Mouse (Mus musculus) adrenal gland, adult (tissue): ENCODE measurements at regions not wholly inside any gene's neighbourhood (a gene's known extent, or its start where the extent isn't known, plus 50 kb on each side); places are given as distances from the start of the nearest gene placed in this dataset.
"Not testable (repeated sequence)": the region's sequence is repeated elsewhere in the genome, so short reads cannot be mapped to it uniquely, and the experiment has no call there.

Experiments used
- DNase-seq, 2 experiments: peaks; one replicate each; pipeline ENCODE4 v3.0.0; 2022 to 2023; ENCODE audit warnings: low spot score in 1 of 2; ENCODE audit not compliant: inconsistent age in 2 of 2

DNA sequence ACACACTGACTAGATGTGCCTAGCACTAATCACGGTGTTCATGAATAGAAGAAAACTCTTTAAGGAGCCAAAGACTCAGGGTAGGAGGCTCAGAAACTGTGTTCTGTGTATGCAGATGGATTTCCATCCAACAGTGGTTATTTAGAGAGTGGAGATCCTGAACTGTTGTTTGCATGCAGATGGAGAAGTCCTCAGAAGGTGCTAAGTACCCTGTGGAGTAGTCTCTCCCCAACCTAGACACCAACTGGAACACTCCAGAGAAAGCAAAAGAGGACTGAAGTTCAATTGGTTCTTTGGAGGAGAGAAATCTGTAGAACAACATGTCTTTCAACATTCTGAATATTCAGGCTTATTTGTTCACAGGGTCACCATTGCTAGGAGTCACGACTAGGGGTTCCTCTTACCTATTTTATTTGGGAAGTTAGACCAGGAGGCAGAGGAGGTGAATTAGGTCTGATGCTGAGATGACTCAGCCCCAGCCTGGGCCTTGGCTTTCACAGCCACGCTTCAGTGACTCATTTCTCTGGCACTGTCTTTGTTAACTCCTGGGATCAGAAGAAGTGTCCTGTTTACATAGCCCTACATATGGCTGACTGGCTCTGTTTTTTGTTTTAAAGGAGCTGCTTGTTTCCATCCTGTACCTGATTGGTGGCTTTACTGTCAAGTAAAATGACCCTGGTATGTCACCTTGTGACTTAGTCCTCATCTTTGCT is 742.0 kb downstream of the Kcna4 start:
- peak; percentile 31 to 75 for DNase-seq

DNA sequence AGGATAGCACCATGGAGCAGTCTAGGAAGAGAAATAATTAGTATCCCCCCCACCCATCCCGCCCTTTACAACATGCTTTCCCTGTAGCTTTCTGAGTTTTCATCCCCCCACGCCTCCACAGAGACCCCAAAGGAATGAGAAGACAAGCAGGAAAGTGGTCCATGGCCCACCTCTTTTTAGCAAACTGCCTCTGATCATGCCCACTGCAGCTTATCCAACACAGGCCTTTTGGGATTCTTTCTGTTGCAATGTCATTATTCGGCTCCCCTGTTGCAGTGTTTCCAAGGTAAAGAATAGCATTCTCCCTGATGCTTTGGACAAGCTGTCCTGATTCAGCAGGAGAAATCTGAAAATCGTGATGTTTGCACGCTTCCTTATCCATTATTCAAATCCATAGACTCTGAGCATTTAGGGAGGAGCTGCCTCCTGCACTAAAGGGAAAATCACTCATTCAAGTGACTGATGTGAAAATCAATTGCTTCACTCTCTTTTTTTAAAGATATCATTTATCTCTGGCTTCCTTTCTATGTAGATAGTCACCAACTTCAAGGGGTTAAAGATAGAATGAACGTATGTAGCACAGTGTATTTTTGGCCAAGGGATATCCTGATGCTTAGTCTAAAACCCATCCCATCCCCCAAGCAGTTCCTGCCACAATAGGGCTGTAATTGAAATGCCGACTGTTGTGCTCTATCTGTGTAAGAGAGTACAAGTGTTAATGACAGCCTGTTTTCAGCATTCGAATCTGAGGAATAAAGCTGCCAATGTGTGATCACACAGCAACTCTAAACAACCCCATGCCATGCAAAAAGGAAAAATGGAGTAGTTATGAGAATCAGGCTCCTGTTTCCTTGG is 743.1 kb downstream of the Kcna4 start:
- DNase-seq: no peak

DNA sequence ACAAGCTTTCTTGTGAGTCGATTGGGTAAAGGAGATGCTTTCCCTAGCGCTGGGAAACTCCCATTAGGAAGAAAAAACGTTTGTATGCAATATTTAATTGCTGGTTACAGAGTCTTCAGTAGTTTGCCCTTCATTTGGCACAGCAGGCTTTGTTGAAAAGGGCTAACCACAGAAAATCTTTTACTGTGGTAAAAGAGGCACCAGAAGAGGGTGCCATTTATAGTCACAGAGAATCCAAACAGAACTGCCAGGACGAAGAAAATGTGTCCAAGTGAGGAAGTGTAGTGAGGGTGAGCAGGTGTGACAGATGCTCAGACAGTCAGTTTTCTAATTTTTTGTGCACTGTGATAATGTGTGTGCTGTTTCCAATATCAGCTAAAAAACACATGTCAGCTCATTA is 744.4 kb downstream of the Kcna4 start:
- DNase-seq: no peak

DNA sequence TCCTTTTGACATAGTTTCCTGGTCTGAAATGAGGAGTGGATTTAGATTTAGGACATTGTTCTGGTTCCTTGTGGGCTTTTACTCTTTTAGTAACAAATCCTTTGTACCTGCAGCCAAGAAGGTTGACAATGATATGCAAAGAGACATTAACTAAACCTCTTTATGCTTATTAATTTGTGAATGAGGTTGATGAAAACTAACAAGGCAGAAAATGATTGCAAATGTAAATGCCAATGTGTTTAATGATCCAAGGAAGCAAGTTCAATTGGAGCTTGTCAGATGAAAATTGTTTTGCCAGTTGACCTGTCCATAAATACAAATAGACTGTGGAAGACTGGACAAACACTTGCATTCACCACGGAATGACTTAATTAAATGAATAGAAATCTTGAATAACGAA is 751.6 kb downstream of the Kcna4 start:
- DNase-seq: no peak

DNA sequence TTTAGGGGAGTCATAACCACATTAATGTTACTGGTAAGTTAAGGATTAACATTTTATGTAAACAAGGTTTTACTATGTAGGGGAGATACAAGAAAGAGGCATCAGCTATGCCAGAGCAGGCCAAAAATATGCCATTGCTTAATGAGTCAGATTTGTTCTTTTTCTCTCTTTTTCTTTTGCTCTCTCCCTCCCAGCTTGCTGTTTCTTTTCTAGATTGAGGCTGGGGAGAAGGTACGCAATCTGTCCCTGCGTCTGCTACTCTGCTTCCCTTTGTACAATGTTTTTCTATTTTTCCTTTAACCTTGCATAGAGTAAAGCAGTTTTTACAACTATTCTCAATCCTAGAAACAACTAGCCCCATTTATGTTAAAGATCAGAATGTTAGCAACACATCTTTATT is 754.4 kb downstream of the Kcna4 start:
- DNase-seq: no peak

DNA sequence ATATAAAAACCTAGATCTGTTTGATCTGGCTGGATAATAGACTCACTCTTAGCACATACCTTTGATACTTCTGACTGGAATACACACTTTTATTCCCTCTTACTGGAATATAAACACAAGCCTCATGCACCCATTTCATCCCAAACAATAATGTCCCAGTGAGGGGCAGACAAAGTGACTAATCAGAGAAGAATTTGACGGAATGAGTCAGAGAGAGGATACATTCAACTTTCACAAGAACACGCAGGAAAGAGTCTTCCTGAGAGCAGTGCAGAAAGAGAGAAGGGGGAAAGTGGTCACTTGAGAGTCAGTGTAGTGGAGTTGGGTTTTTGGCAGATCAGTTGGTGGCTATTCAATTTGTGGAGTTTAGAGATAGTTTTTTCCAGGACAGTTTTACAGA is 755.6 kb downstream of the Kcna4 start:
- DNase-seq: no peak

DNA sequence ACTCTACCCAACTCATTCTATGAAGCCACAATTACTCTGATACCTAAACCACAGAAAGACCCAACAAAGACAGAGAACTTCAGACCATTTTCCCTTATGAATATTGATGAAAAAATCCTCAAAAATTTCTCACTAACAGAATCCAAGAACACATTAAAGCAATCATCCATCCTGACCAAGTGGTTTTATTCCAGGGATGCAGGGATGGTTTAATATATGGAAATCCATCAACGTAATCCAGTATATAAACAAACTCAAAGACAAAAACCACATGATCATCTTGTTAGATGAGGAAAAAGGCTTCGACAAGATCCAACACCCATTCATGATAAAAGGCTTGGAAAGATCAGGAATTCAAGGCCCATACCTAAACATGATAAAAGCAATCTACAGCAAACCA is 772.3 kb downstream of the Kcna4 start:
- DNase-seq: not testable (repeated sequence)

DNA sequence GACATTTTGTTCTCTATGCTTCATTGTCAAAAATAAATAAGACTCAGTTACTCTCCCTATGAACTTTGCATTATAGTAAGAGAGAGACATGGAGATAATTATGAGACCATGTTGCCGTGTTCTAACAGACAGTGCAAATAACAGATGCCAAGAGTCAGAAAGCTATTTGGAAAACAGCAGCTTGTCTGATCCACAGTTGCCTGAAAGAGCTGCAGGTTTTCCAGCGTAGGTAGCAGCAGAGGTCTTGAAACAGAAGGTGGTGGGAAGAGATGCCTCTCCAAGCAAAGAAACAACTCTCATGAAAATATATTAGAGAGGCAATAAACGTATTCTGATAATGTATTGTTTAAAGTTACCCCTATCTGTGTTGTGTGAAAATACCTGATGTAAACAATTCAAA is 793.5 kb downstream of the Kcna4 start:
- no peak for DNase-seq

DNA sequence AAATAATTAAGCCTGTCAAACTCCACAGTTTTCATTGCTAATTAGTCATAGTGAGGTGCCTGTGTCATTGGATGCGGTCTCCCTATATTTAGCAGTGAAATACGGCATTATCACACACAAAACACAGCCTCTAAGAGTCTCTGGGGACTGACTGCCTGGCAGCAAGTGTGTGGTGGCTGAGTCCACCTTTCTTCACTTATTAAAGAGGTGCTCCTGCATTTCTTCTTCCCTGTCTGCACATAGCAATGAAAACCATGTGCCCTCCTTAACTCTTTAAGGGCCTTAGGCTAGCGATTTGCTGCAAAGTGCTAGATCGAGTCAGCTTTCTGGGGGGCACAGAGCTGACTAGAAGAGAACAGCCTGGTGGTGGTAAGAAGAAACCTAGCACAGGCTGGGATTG is 799.8 kb downstream of the Kcna4 start:
- DNase-seq: no peak

DNA sequence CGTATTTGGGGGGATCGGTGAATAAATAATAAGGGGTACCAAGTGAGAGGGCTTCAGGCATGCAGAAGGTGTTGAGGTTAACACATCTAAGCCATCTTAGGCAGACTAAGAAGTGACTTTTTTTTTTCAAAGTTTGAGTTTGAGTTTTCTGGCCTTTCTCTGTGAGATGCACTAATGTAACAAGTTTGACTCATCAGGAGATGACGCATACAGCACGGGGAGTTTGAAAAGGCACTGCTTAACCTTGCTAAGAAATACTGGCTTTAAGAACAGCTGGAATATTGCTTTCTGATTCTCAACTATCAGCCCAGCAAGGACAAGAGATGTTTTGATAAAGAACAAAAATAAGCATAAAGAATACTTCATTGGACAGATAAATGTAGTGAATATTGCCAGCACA is 806.6 kb downstream of the Kcna4 start:
- peak; percentile 7 to 55 for DNase-seq

DNA sequence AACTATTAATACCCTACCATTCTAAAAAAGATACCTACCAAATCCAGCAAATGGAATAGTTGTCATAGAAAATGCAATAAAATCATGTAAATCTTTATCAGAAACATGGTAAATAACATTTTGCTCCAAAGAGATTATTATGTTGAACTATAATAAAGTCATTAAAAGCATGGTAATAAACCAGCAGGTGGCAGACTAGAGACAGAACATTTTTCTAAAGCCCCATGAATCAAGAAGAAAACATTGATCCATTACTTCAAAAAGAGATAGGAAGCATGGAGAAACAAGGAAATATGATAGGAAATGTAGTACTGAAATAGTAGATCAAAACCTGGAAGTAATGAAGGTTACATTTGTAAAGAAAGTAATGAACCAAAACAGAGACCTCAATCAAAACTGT is 819.7 kb downstream of the Kcna4 start:
- peak in 1 of 2 experiments; percentile 28 for DNase-seq

DNA sequence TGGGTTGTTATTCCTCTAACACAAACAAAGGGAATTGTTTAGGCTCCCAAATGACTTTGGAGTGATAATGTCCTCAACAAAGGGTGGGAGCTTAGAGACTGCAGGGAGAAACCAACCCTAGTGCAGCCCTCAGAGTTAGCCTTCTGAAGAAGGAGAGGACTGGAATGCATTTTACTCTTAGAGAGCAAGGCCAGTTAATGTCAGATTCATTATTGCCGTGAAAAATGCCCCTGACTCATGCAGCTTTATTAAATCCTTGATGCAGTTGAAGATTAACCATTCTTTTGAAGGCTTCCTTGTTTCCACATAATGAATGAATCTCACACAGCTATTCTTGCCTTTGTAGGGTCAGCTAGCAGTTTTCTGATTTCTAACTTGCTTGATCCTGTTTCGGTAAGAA is 855.3 kb downstream of the Kcna4 start:
- peak in 1 of 2 experiments; percentile 50 for DNase-seq

DNA sequence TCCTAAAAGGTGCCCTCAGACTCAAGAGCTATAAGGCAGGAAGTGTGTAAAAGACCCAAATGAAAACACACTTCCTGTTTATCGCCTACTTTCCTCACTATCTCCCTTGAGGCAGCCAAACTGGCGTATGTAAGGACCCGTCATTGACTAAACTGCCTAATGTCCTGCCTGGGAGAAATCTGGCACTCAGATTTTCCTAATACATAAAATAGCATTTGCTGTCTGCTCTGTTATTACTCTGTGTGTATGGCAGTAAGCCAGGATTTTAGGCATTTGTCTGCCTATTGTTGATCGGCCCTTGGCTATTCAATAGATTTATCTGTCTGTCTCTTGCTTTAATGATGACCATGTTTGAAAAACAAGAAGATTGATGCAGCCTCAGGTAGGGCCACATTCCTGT is 857.8 kb downstream of the Kcna4 start:
- peak in 1 of 2 experiments; percentile 17 for DNase-seq

DNA sequence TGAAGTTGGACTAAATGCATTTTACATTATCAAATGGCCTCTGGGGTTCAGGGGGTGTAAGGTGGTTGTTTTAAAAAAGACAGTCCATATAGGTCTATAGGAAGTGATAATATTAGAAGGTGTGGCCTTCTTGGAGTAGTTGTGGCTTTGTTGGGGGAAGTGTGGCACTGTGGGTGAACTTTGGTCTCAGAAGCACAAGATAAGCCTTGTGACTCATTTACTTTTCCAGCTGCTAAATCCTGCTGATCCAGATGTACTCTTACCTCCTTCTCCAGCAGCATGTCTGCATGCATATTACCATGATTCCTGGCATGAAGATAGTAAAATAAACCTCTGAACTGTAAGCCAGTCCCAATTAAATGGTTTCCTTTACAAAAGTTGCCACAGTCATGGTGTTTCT is 865.8 kb downstream of the Kcna4 start:
- no peak for DNase-seq

DNA sequence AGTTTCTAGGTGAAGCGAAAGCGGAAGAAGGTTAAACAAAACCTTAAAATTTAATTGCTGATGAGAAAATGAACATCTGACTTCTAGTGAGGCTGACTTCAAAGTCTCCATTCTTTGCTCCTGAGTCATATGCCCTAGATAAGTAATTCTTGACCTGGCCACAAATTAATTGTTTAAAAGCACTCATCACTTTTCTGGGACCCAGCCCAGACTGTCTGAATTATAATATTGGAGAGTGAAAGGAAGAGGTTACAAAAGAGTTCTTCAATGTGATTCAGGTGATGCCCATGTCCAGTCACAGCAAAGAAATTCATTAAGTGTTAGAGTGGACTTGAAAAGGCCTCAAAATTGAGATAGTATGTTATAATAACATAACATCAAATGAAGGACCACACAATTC is 867.3 kb downstream of the Kcna4 start:
- DNase-seq: no peak

DNA sequence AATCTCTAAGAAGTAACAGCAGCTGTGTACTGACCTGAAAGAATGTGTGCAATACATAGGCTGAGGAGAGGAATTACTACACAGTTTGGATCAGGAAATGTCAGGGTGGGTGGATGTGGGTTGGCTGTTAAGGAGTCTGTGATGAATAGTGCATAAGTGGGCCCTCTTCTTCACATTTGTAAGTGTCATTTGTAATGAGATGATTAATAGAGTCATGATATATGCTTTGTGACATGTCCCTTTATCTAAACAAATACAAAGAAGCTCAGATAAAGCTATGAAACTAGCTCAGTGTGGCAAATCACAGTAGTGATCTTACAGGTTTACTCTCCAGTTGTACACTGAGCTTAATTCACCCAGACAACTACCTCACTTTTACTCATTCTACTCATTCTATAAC is 867.9 kb downstream of the Kcna4 start:
- DNase-seq: no peak

DNA sequence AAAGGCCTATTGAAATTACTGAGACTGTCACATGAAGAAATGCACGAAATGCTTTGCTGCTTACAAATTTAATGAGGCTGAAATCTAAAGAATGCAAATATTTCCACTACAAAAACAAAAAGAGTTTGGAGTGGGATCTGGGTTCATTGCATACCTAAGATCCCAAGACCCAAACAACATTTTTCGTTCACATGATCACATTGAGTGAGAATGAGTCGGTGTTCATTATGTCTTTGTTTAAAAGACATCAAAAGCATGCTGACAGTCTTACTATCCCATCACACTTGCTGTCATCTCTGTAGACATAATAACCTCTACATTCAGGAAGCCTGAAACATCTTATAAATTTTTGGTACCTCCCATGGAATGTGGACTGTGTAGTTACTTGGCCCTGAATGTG is 870.4 kb downstream of the Kcna4 start:
- no peak for DNase-seq

DNA sequence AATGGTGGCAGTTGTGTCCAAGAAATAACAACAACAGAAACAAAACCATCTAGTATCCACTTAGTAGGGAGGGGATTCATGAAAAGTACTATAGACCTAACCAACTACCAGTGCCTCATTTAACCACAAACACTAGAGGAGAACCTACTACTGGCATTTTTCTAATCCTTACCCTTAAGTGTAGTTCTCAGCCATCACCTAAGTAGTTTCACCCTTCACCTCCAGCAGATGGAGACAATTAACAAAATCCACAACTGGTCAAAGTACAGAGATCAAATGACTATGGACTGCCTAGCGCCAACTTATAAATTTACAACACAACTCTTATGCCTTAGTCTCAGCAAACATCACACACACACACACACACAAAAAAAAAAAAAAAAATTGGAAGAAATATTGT is 874.6 kb downstream of the Kcna4 start:
- no peak for DNase-seq
